Mouse (Mus musculus): Measurements from ENCODE around the gene Gm20721. TPM values are rescaled to one million over a fixed set of nuclear protein-coding genes. Genes with fewer than 3 reads are reported as not detected.
A peak's percentile ranks its signal among the peaks of the same experiment; 100 is the strongest.
"Not testable (repeated sequence)": the region's sequence is repeated elsewhere in the genome, so short reads cannot be mapped to it uniquely, and the experiment has no call there.

Gene Gm20721
- polyA plus RNA-seq, 1 experiment from 2014 or later, result 8.2 TPM

DNA sequence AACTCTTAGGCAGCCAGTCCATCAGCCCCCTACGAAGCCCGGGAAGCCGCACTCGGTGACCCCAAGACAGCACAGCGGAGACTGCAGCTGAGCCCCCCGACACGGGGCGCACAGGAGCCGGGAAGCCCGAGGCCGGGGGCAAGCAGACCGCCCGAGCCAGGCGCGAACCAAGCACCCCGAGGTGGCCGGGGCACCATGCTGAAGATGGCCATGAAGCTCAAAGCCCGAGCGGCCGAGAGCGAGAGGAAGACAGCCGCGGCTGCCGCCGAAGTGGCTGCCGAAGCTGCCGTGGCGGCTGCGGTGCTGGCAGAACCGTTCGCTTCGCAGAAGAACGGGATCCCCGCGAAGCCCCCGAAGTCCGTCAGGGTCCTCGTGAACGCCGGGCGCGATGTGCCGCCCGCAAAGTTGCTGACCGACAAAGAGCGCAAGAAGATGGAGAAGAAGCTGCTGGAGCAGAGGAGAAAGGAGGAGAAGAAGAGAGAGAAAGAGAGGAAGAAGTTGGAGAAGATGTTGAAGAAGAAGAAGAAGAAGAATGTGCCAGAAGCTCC is 18.1 kb downstream of the Gm20721 start:
- WGBS, result 49% methylated on average over 46 of the region's 46 CpGs
- no peaks in the 10 kb centered on the region for H3K27me3 ChIP-seq (replicated peaks)
- peak overlapping the region; percentile 96 for H3K27ac ChIP-seq
- peaks cover 32% of the 10 kb centered on the region for H3K4me1 ChIP-seq
- H3K36me3 ChIP-seq (replicated peaks), result no peaks in the 10 kb centered on the region
- no peaks in the 10 kb centered on the region for H3K9me3 ChIP-seq
- H3K4me2 ChIP-seq, result peak overlapping the region; percentile 69
- no peak for ATAC-seq (replicated peaks)
- peak overlapping the region; percentile 99 for H3K4me3 ChIP-seq
- peak overlapping the region; percentile 93 for H3K9ac ChIP-seq

DNA sequence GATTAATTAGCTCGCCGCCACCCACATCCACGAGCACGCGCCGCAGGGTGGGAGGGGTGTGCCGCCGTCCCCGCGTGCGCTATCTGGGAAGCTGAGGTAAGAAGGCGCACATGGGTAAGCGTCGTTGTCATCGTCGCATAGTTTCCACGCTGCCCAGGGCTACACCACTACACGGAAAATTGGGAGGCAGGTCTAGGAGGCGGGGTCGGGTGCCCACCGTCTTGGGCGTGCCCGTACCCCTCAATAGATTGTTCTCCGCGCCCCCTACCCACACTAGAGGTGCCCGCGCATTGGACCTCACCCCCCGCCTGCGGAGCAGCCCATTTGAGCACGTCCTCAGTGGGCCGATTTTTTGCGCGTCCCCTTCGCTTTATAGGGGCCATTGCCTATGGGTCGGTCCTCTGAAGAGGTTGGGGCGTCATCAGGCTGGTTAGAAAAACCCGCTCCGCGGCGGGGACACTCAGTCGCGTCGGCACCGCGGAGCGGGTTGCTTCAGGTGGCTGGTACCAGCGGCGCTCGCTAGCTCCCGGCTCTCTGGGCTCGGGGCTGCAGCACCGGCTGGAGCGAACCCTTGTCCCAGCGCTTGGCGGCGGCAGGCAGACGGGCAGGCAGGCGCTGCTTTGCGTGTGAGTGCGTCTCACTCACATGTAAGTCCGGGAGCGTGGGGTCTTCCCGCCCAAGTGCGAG is 19.1 kb downstream of the Gm20721 start:
- Histone ChIP-seq H3K9me3 (no peaks in the 10 kb centered on the region), H3K4me3 (peak overlapping the region; percentile 99), H3K27me3 (replicated peaks) (no peaks in the 10 kb centered on the region), H3K4me2 (peak overlapping the region; percentile 69), H3K4me1 (peaks cover 22% of the 10 kb centered on the region), H3K9ac (peak overlapping the region; percentile 59), H3K27ac (peak overlapping the region; percentile 72), H3K36me3 (replicated peaks) (no peaks in the 10 kb centered on the region)
- peak; percentile 75 for ATAC-seq (replicated peaks)
- 46% methylated on average over 64 of the region's 64 CpGs for WGBS

DNA sequence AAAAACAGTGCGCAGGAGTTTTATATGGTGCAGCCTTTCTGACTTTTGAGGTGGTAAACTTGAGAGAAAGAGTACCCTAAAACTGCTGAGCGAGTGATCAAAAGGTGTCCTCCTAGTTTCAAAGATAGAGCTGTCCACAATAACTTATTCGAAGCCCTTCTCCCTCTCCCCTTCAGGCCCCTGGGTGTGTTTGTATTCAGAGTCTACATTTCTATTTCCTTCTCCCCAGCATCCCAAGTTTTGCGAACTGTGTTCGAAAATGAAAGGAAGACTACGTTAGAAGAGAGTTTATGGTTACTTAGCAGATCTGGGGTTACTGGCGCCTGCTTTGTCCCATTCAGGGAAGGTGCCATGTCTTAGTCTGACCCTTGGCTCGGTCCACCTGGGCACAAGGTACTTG is 20.0 kb downstream of the Gm20721 start:
- 65% methylated on average over 8 of the region's 8 CpGs for WGBS
- Histone ChIP-seq H3K9ac (no peak overlapping the region), H3K4me2 (peak overlapping the region; percentile 69), H3K27ac (no peak overlapping the region), H3K4me3 (peak overlapping the region; percentile 99), H3K9me3 (no peaks in the 10 kb centered on the region), H3K27me3 (replicated peaks) (no peaks in the 10 kb centered on the region), H3K36me3 (replicated peaks) (no peaks in the 10 kb centered on the region), H3K4me1 (peaks cover 13% of the 10 kb centered on the region)
- no peak for ATAC-seq (replicated peaks)

DNA sequence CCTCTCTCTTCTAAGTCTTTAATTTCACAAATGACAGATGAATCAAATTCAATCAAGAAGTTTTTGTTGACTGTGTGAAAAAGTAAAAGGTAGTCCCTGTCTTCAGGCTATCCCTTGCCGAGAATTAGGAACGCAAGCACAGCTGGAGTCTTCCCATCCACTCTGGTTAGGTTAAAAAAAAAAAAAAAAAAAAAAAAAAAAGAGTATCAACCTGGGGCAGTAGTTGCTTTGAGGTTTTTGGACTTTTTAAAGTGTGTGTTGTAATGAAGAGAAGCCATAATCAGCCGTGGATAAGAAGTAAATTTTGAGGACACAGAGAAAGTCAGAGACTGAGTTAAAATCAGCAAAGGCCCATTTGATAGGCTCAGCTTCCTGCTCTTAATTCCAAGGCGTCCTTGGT is 20.5 kb downstream of the Gm20721 start:
- ATAC-seq (replicated peaks), result no peak
- no peaks in the 10 kb centered on the region for H3K36me3 ChIP-seq (replicated peaks)
- no peak overlapping the region for H3K4me2 ChIP-seq
- H3K9me3 ChIP-seq, result no peaks in the 10 kb centered on the region
- peaks cover 11% of the 10 kb centered on the region; the same call in 1 of the 2 replicates for H3K4me1 ChIP-seq
- no peak overlapping the region for H3K4me3 ChIP-seq
- no peak overlapping the region for H3K9ac ChIP-seq
- WGBS, result 64% methylated on average over 4 of the region's 4 CpGs
- H3K27me3 ChIP-seq (replicated peaks), result no peaks in the 10 kb centered on the region
- H3K27ac ChIP-seq, result no peak overlapping the region

DNA sequence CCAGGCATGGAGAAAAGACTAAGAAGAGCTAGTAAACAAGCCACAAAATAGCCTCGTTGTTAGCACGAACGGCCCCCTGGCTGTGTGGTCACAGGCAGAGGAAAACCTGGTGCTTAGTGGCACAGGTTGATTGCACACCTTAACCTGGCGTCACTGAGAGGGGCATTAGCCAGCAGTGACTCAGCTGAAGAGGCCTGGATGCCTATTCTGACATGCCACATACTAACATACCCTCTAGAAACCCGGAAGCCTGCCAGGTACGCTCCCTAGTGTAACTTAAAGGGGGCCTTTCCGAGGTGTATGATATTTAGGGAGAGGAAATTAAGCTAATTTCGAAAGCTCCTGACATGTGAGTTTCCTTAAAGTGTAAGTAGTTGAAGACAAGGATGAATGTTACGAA is 29.9 kb downstream of the Gm20721 start:
- Histone ChIP-seq H3K4me3 (no peak overlapping the region), H3K27ac (no peak overlapping the region), H3K9ac (no peak overlapping the region), H3K9me3 (no peaks in the 10 kb centered on the region), H3K4me2 (no peak overlapping the region), H3K4me1 (no peaks in the 10 kb centered on the region), H3K27me3 (replicated peaks) (no peaks in the 10 kb centered on the region), H3K36me3 (replicated peaks) (no peaks in the 10 kb centered on the region)
- WGBS, result 89% methylated on average over 9 of the region's 9 CpGs
- no peak for ATAC-seq (replicated peaks)

DNA sequence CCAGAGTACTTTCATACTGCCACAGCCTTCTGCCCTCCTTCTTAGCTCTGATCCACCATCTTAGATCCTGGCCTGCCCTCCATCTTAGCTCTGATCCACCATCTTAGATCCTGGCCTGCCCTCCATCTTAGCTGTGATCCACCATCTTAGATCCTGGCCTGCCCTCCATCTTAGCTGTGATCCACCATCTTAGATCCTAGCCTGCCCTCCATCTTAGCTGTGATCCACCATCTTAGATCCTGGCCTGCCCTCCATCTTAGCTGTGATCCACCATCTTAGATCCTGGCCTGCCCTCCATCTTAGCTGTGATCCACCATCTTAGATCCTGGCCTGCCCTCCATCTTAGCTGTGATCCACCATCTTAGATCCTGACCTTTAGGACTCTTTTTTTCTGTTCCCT is 31.1 kb downstream of the Gm20721 start:
- not testable (repeated sequence) for H3K36me3 ChIP-seq (replicated peaks); H3K27me3 ChIP-seq (replicated peaks); H3K27ac ChIP-seq; H3K9me3 ChIP-seq; H3K9ac ChIP-seq; H3K4me3 ChIP-seq; H3K4me1 ChIP-seq; ATAC-seq (replicated peaks); H3K4me2 ChIP-seq

DNA sequence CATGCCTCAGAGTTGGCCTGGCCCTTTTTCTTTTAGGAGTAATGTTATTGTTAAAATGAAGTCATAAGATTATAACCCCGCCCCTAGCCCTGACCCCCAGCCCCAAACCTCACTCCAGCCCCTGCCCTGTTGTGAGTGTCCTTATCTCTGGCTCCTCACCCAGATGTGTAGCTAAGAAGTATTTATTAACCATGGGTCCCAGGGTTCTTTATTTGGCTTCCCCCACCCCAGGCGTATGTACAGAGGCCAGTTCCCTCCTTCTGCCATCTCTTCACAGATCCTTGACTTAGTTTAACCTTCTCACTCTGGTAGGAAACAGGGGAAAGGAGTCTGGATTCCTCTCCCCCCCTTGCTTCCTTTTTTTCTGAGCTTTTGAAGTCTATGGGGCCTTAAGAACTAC is 33.9 kb downstream of the Gm20721 start:
- peak; percentile 40; the same call in 1 of the 2 replicates for ATAC-seq (replicated peaks)
- Histone ChIP-seq H3K4me2 (no peak overlapping the region), H3K9ac (no peak overlapping the region), H3K4me3 (no peak overlapping the region), H3K36me3 (replicated peaks) (no peaks in the 10 kb centered on the region), H3K4me1 (peaks cover 3% of the 10 kb centered on the region; the same call in 1 of the 2 replicates), H3K27ac (no peak overlapping the region), H3K9me3 (no peaks in the 10 kb centered on the region), H3K27me3 (replicated peaks) (no peaks in the 10 kb centered on the region)
- WGBS, result 80% methylated on average over 2 of the region's 2 CpGs

DNA sequence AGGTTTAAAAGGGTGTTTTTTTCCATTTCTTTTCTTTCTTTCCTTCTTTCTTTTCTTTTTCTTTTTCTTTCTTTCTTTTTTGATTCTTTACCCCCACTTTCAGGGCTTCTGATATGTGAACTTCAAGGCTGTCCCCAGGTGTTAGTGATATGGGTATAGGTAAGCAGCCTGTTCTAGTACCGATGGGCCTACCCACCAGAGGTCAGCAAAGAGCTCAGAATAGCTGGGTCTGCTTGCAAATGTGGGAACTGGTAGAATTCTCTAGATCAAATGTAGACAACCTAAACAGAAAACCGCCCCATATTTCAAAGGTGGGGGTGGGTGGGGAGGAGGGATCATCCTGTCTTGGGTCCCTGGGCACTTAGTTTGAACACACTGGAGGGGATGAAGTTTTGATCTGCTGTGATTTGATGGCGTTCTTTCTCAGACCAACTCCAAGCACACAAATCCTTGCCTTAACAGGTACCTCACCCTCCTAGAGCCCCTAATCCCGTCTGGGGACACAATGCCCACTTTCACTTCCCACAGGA is 34.3 kb downstream of the Gm20721 start:
- no peak overlapping the region for H3K9ac ChIP-seq
- no peak overlapping the region for H3K27ac ChIP-seq
- 34% methylated on average over 4 of the region's 4 CpGs for WGBS
- H3K36me3 ChIP-seq (replicated peaks), result no peaks in the 10 kb centered on the region
- no peak overlapping the region for H3K4me3 ChIP-seq
- H3K27me3 ChIP-seq (replicated peaks), result no peaks in the 10 kb centered on the region
- H3K4me1 ChIP-seq, result peaks cover 3% of the 10 kb centered on the region; the same call in 1 of the 2 replicates
- peak; percentile 83 for ATAC-seq (replicated peaks)
- no peaks in the 10 kb centered on the region for H3K9me3 ChIP-seq
- no peak overlapping the region for H3K4me2 ChIP-seq

DNA sequence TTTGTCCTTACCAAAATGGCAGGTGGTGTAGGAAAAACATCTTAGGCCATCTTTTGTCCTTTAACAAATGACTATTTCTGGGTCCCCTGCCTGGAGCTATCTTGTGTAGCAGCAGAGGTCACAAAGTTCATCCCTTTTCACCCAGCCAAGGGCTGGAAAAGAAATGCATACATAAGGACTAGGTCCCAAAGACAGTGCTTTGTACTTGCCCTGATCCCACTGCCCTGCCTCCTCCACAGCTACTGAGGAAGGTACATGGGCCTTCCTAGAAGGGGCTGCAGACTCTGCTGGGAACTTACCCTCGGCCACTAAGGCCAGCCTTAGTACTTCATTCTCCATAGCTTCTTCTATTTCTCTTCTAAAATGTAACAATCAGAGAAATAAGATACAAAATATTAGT is 34.9 kb downstream of the Gm20721 start:
- Histone ChIP-seq H3K36me3 (replicated peaks) (no peaks in the 10 kb centered on the region), H3K9ac (no peak overlapping the region), H3K4me1 (peaks cover 3% of the 10 kb centered on the region; the same call in 1 of the 2 replicates), H3K4me2 (no peak overlapping the region), H3K27me3 (replicated peaks) (no peaks in the 10 kb centered on the region), H3K27ac (no peak overlapping the region), H3K4me3 (no peak overlapping the region), H3K9me3 (no peaks in the 10 kb centered on the region)
- ATAC-seq (replicated peaks), result peak; percentile 51; the same call in 1 of the 2 replicates
- 50% methylated on average over 1 of the region's 1 CpGs for WGBS

DNA sequence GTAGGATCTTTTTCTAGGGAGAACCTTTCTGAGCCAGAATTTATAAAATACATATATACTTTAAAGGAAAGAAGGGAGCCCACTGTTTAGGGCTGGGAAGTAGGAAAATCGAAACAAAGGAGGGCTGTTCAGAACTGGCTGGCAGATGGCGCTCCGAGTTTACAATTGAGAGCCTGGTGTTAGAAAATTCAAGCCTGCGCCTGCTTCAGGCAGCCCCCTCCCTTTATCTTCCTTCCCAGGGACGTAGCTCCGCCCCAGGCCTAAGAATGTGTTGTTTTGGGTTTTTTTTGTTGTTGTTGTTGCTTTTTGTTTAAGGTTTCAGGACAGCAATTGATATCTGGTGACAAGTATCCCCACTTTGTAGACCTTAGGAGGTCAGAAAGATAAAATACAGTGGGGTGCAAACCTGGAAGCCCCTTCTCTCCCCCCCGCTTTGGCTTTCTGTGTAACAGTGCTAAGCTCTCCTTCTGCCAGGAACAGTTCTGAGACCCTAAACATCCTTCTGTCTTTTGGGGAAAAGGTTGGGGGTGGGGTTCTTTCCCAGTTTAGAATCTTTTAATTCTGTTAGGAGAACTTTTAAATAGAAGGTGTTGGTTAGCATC is 35.5 kb downstream of the Gm20721 start:
- Histone ChIP-seq H3K4me3 (no peak overlapping the region), H3K27me3 (replicated peaks) (no peaks in the 10 kb centered on the region), H3K4me1 (peaks cover 3% of the 10 kb centered on the region; the same call in 1 of the 2 replicates), H3K27ac (no peak overlapping the region), H3K36me3 (replicated peaks) (no peaks in the 10 kb centered on the region), H3K9me3 (no peaks in the 10 kb centered on the region), H3K4me2 (0 out of 2 replicates have a peak overlapping the region, but pooled peaks have one; percentile 9), H3K9ac (no peak overlapping the region)
- ATAC-seq (replicated peaks), result peak; percentile 85
- WGBS, result 11% methylated on average over 7 of the region's 7 CpGs

DNA sequence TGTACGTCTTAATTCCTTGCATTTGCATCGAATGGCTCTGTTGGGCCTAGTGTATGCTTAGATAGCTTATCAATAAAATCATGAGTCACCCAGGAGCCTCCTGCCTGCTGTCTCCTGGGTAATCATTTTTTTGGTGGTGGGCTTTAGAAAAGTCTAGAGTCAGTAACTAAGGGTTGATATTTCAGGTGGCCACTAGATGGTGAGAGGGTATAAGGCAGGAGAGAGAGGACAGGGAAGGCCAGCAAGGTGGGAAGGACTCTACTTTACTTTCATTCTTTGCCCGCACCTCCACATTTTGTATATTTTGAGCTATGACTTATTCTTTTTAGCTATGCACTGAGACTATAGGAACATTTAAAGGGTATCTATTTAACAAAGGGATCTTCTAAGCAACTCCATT is 38.6 kb downstream of the Gm20721 start:
- Histone ChIP-seq H3K4me1 (peaks cover 3% of the 10 kb centered on the region; the same call in 1 of the 2 replicates), H3K36me3 (replicated peaks) (no peaks in the 10 kb centered on the region), H3K27ac (no peak overlapping the region), H3K4me3 (no peak overlapping the region), H3K4me2 (no peak overlapping the region), H3K9me3 (no peaks in the 10 kb centered on the region), H3K9ac (no peak overlapping the region), H3K27me3 (replicated peaks) (no peaks in the 10 kb centered on the region)
- no peak for ATAC-seq (replicated peaks)
- 87% methylated on average over 3 of the region's 3 CpGs for WGBS

DNA sequence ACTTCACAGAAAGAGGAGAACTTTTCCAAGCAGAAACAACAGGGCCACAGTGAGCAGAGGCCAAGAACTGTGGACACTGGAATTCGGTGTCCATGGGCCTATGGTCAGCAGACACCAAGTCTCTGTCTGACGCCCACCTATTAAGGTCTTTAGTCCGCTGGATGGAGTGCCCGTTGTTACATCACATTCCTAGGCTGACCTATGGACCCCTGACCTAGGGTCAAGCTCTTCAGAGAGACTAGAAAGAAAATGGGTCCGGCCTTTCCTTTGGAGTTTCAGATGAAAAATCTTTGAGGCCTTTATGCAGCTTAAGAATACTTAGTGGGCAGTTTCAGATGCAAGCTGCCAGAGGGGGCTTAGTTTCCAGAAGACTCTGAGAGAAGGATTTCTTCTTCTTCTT is 40.9 kb downstream of the Gm20721 start:
- Histone ChIP-seq H3K36me3 (replicated peaks) (no peaks in the 10 kb centered on the region), H3K4me3 (no peak overlapping the region), H3K4me2 (no peak overlapping the region), H3K4me1 (no peaks in the 10 kb centered on the region), H3K9ac (no peak overlapping the region), H3K27ac (no peak overlapping the region), H3K27me3 (replicated peaks) (no peaks in the 10 kb centered on the region), H3K9me3 (no peaks in the 10 kb centered on the region)
- WGBS, result 4% methylated on average over 5 of the region's 5 CpGs
- ATAC-seq (replicated peaks), result no peak
